Mouse (Mus musculus) stomach, postnatal 0 days (tissue): ENCODE results near the gene Ubd. TPM values are rescaled to one million over a fixed set of nuclear protein-coding genes. Genes with fewer than 3 reads are reported as not detected.

Source experiments
- ATAC-seq: fragments of 200-750 bp; cut with Nextera tagmentation; 2 replicates; pipeline ENCODE4 v1.8.0; 2017; ENCODE audit not compliant: low FRiP score, low TSS enrichment
- DNase-seq: peaks from one replicate; pipeline ENCODE4 v3.0.0-alpha.2; 2016; ENCODE audit warnings: low spot score
- H3K27ac ChIP-seq: fragments of 300-500 bp; sonication (generic); replicated peaks from 2 replicates; pipeline ENCODE4 v1.5.1; 2014; ENCODE audit warnings: mild to moderate bottlenecking, control low read depth
- H3K27me3 ChIP-seq: fragments of 300-500 bp; sonication (generic); 2 replicates; pipeline ENCODE4 v1.6.1; 2014; ENCODE audit warnings: low read length; ENCODE audit not compliant: control insufficient read depth, insufficient read depth
- H3K36me3 ChIP-seq: fragments of 300-500 bp; sonication (generic); 2 replicates; pipeline ENCODE4 v1.6.1; 2014; ENCODE audit warnings: low read length, mixed read lengths; ENCODE audit not compliant: control insufficient read depth, insufficient read depth
- H3K4me1 ChIP-seq: fragments of 300-500 bp; sonication (generic); replicated peaks from 2 replicates; pipeline ENCODE4 v1.6.1; 2014; ENCODE audit warnings: antibody characterized with exemption; ENCODE audit not compliant: control insufficient read depth, insufficient read depth
- H3K4me2 ChIP-seq: fragments of 300-500 bp; sonication (generic); replicated peaks from 2 replicates; pipeline ENCODE4 v1.6.1; 2014; ENCODE audit warnings: low read depth, mild to moderate bottlenecking, control low read depth, moderate library complexity
- H3K4me3 ChIP-seq: fragments of 300-500 bp; sonication (generic); 2 replicates; pipeline ENCODE4 v1.5.1; 2014; ENCODE audit warnings: low read depth, low read length, control low read depth
- H3K9ac ChIP-seq: fragments of 300-500 bp; sonication (generic); 2 replicates; pipeline ENCODE4 v1.6.1; 2014; ENCODE audit warnings: mild to moderate bottlenecking, low read length, control low read depth, mixed read lengths
- H3K9me3 ChIP-seq: fragments of 300-500 bp; sonication (generic); 2 replicates; pipeline ENCODE4 v1.6.1; 2016; ENCODE audit warnings: low read length; ENCODE audit not compliant: control insufficient read depth
- CTCF ChIP-seq: IDR thresholded peaks from 2 replicates; pipeline ENCODE4 v1.5.1; 2016; ENCODE audit warnings: antibody characterized with exemption, low read depth, mild to moderate bottlenecking, moderate library complexity
- EP300 ChIP-seq: optimal IDR thresholded peaks from 2 replicates; pipeline ENCODE3; 2016; ENCODE audit warnings: antibody characterized with exemption
- WGBS: fragments of 180-500 bp; shearing (Covaris S2); extraction: QIAGEN DNeasy Blood & Tissue Kit; methylation state at CpG from one replicate; pipeline ENCODE4 v1.1.7; 2014; 5-methylcytosine and 5-hydroxymethylcytosine counted together
- polyA plus RNA-seq: library from polyadenylated mRNA; unstranded; fragments of >200 nt; fragmentation: Nextera tagmentation; extraction: Ambion mirVana; gene quantifications from 2 replicates; pipeline ENCODE4 v1.2.1, GENCODE M21; 2015

Gene Ubd
- polyA plus RNA-seq: 0.15 and 0.27 TPM in 2 replicates

GRCm38 (mm10) chr17:37193656-37194055 lies at the start of gene Ubd:
Gene Ubd (plus strand): TSS chr17:37193892.
- 87% methylated on average over 2 of the region's 2 CpGs for WGBS
- no peak within 1 kb of the TSS for H3K27ac ChIP-seq
- ATAC-seq: no peak
- no peak within 1 kb of the TSS for H3K4me3 ChIP-seq
- no peaks in the 10 kb centered on the region; the same call in 1 of the 2 replicates for H3K27me3 ChIP-seq
- H3K36me3 ChIP-seq: no peaks in the 10 kb centered on the region
- DNase-seq: no peak
- H3K9me3 ChIP-seq: no peaks in the 10 kb centered on the region
- no peak within 1 kb of the TSS for H3K9ac ChIP-seq
- TF ChIP-seq EP300: no peak
- TF ChIP-seq CTCF: no peak
- no peak within 1 kb of the TSS for H3K4me2 ChIP-seq
- no peaks in the 10 kb centered on the region for H3K4me1 ChIP-seq

GRCm38 (mm10) chr17:37161394-37161793 lies 32.3 kb upstream of the Ubd start, which contains the start of gene Olfr93:
Gene Olfr93 (minus strand): TSS chr17:37161494.
- TF ChIP-seq EP300 (no peak), CTCF (no peak)
- Histone ChIP-seq H3K36me3 (no peaks in the 10 kb centered on the region), H3K27ac (no peak within 1 kb of the TSS), H3K9me3 (no peaks in the 10 kb centered on the region), H3K4me1 (no peaks in the 10 kb centered on the region), H3K4me3 (no peak within 1 kb of the TSS), H3K27me3 (no peaks in the 10 kb centered on the region), H3K4me2 (no peak within 1 kb of the TSS), H3K9ac (no peak within 1 kb of the TSS)
- DNase-seq (no peak), ATAC-seq (no peak)

GRCm38 (mm10) chr17:37185474-37185873 lies 8.2 kb upstream of the Ubd start:
- no peak for DNase-seq
- Histone ChIP-seq H3K4me3 (no peak overlapping the region), H3K4me2 (no peak overlapping the region), H3K9me3 (no peaks in the 10 kb centered on the region), H3K9ac (no peak overlapping the region), H3K4me1 (no peaks in the 10 kb centered on the region), H3K36me3 (no peaks in the 10 kb centered on the region), H3K27ac (no peak overlapping the region), H3K27me3 (no peaks in the 10 kb centered on the region)
- TF ChIP-seq CTCF: no peak
- TF ChIP-seq EP300: no peak
- ATAC-seq: peak; percentile 69
- WGBS: 25% methylated on average over 6 of the region's 6 CpGs

GRCm38 (mm10) chr17:37190711-37191110 lies 3.0 kb upstream of the Ubd start:
- Histone ChIP-seq H3K4me1 (no peaks in the 10 kb centered on the region), H3K27me3 (no peaks in the 10 kb centered on the region; the same call in 1 of the 2 replicates), H3K4me3 (no peak overlapping the region), H3K27ac (no peak overlapping the region), H3K9ac (no peak overlapping the region), H3K9me3 (no peaks in the 10 kb centered on the region), H3K36me3 (no peaks in the 10 kb centered on the region), H3K4me2 (no peak overlapping the region)
- no peak for DNase-seq
- no peak for ATAC-seq
- 33% methylated on average over 2 of the region's 2 CpGs for WGBS
- no peak for TF ChIP-seq EP300
- no peak for TF ChIP-seq CTCF

GRCm38 (mm10) chr17:37193032-37193431 lies 660 bp upstream of the Ubd start:
- Histone ChIP-seq H3K9ac (no peak overlapping the region), H3K4me1 (no peaks in the 10 kb centered on the region), H3K27me3 (no peaks in the 10 kb centered on the region; the same call in 1 of the 2 replicates), H3K4me2 (no peak overlapping the region), H3K9me3 (no peaks in the 10 kb centered on the region), H3K36me3 (no peaks in the 10 kb centered on the region), H3K4me3 (no peak overlapping the region), H3K27ac (no peak overlapping the region)
- no peak for ATAC-seq
- DNase-seq: no peak
- no peak for TF ChIP-seq CTCF

GRCm38 (mm10) chr17:37194782-37195181 lies 1.1 kb downstream of the Ubd start:
- Histone ChIP-seq H3K36me3 (no peaks in the 10 kb centered on the region), H3K9me3 (no peaks in the 10 kb centered on the region), H3K9ac (no peak overlapping the region), H3K27ac (no peak overlapping the region), H3K4me1 (no peaks in the 10 kb centered on the region), H3K4me3 (no peak overlapping the region), H3K27me3 (no peaks in the 10 kb centered on the region; the same call in 1 of the 2 replicates), H3K4me2 (no peak overlapping the region)
- TF ChIP-seq CTCF: no peak
- no peak for TF ChIP-seq EP300
- WGBS: 32% methylated on average over 5 of the region's 5 CpGs
- ATAC-seq (peak; percentile 42; the same call in 1 of the 2 replicates), DNase-seq (no peak)
